Mouse (Mus musculus): ENCODE data around the gene Angptl8. TPM values are rescaled to one million over a fixed set of nuclear protein-coding genes. Genes with fewer than 3 reads are reported as not detected.
"Not testable (repeated sequence)": the region's sequence is repeated elsewhere in the genome, so short reads cannot be mapped to it uniquely, and the experiment has no call there.

The Angptl8 gene
- polyA plus RNA-seq, 1 experiment from 2014 or later, result 2.8 TPM

DNA sequence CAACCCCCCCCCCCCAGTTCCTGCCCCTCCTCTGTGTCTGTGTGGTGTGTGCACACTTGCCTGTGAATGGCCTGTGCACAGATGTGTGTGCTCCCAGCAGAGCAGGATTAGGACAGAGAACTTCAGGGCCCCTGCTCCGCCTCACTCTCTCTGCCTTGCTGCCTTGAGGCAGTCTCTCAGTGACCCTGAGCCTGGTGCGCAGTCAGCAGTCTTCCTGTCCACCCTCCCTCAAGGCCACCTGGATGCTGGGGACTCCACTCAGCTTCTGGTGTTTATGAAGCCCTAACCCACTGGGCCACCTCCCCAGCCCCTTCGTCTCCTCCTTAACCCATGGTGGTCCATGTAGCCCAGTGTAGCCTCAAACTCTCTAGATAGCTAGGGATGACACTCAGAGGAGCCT lies 32.4 kb downstream of the Angptl8 start:
- no peak overlapping the region for H3K27ac ChIP-seq (ENCODE audit: low read length)
- WGBS, result 80% methylated on average over 3 of the region's 3 CpGs
- no peak overlapping the region for H3K9ac ChIP-seq (replicated peaks; ENCODE audit: low read depth, low read length)
- no peak overlapping the region for H3K4me3 ChIP-seq (ENCODE audit: low read depth, low read length)
- no peak for ATAC-seq (ENCODE audit: insufficient number of reproducible peaks, insufficient read depth, low FRiP score, low read depth)
- H3K27me3 ChIP-seq (ENCODE audit: control insufficient read depth, insufficient read depth, low read length), result no peaks in the 10 kb centered on the region
- H3K4me1 ChIP-seq (ENCODE audit: control insufficient read depth, insufficient read depth, low read length), result 0 out of 2 replicates have a peak, but pooled peaks cover 4% of the 10 kb centered on the region
- H3K4me2 ChIP-seq (replicated peaks; ENCODE audit: low read depth, low read length), result no peak overlapping the region
- no peaks in the 10 kb centered on the region for H3K36me3 ChIP-seq (ENCODE audit: control insufficient read depth, insufficient read depth, low read length)
- H3K9me3 ChIP-seq (ENCODE audit: control insufficient read depth, low read depth, low read length), result no peaks in the 10 kb centered on the region

DNA sequence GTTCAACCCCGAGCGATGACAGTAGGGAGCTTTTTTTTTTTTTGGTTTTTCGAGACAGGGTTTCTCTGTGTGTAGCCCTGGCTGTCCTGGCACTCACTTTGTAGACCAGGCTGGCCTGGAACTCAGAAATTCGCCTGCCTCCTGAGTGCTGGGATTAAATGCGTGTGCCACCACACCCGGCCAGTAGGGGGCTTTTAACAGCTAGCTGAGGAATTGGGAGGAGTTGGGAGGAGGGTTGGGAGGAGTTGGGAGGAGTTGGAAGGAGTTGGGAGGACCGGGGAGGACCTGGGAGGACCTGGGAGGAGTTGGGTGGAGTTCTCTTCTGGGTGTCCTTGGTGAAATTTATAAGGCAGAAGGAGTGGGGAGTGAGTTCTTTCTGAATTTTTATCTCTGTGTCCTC lies 34.0 kb downstream of the Angptl8 start:
- not testable (repeated sequence) for H3K4me2 ChIP-seq (replicated peaks; ENCODE audit: low read depth, low read length); H3K9ac ChIP-seq (replicated peaks; ENCODE audit: low read depth, low read length); H3K27me3 ChIP-seq (ENCODE audit: control insufficient read depth, insufficient read depth, low read length); H3K4me1 ChIP-seq (ENCODE audit: control insufficient read depth, insufficient read depth, low read length); H3K36me3 ChIP-seq (ENCODE audit: control insufficient read depth, insufficient read depth, low read length); H3K9me3 ChIP-seq (ENCODE audit: control insufficient read depth, low read depth, low read length); H3K4me3 ChIP-seq (ENCODE audit: low read depth, low read length); H3K27ac ChIP-seq (ENCODE audit: low read length); ATAC-seq (ENCODE audit: insufficient number of reproducible peaks, insufficient read depth, low FRiP score, low read depth)
- 56% methylated on average over 7 of the region's 7 CpGs for WGBS

DNA sequence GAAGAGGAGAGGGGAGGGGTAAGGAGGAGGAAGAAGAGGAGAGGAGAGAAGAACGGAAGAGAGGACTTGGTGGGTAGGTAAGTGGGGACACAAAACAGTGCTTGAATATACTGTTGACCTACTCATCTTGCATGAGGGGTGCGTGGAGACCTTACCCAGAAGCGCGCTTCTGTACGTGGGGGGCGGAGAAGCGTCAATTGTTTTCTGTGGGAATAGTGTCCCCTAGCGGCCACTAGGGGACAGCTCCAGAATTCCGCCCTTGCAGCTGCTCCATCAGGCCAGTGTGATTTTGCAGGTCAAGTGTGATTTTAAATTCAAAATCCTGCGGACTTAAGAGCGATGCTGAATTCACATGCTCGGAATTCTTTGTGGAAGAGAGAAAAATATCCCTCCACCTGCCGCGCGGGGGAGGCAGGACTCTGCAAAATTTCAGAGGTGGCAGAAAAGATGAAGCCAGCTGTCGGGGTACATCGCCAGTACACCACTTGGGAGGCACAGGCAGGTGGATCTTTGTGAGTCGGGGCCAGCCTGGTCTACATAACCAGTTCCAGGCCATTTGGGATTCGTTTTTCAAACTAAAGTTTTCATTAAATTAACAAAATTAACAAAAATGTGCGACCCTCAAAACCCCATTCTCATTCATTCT lies 35.7 kb downstream of the Angptl8 start:
- Histone ChIP-seq H3K4me2 (replicated peaks; ENCODE audit: low read depth, low read length) (no peak overlapping the region), H3K9me3 (ENCODE audit: control insufficient read depth, low read depth, low read length) (no peaks in the 10 kb centered on the region), H3K4me3 (ENCODE audit: low read depth, low read length) (no peak overlapping the region), H3K27ac (ENCODE audit: low read length) (no peak overlapping the region), H3K9ac (replicated peaks; ENCODE audit: low read depth, low read length) (no peak overlapping the region), H3K27me3 (ENCODE audit: control insufficient read depth, insufficient read depth, low read length) (no peaks in the 10 kb centered on the region), H3K4me1 (ENCODE audit: control insufficient read depth, insufficient read depth, low read length) (0 out of 2 replicates have a peak, but pooled peaks cover 4% of the 10 kb centered on the region), H3K36me3 (ENCODE audit: control insufficient read depth, insufficient read depth, low read length) (no peaks in the 10 kb centered on the region)
- WGBS, result 13% methylated on average over 20 of the region's 20 CpGs
- no peak for ATAC-seq (ENCODE audit: insufficient number of reproducible peaks, insufficient read depth, low FRiP score, low read depth)

DNA sequence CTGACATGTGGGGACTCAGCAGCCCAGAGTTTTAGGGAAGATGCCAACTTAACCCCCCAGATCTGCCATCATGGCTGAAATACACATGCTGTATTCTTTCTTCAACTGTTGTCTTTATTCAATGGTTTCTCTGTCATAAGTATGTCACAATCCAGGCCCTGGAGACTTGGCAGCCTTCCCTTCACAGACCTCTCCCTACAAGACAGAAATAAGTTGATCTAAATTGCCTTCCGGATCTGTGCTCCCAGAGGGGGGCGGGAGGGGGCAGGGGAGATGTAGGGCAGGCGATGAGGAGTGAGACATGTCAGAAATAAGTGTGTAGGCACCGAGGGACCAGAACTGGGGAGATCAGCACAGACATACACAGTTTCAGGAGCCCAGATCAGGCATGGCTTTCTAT lies 36.9 kb downstream of the Angptl8 start:
- 55% methylated on average over 4 of the region's 4 CpGs for WGBS
- Histone ChIP-seq H3K27me3 (ENCODE audit: control insufficient read depth, insufficient read depth, low read length) (no peaks in the 10 kb centered on the region), H3K4me2 (replicated peaks; ENCODE audit: low read depth, low read length) (no peak overlapping the region), H3K9ac (replicated peaks; ENCODE audit: low read depth, low read length) (no peak overlapping the region), H3K9me3 (ENCODE audit: control insufficient read depth, low read depth, low read length) (no peaks in the 10 kb centered on the region), H3K4me1 (ENCODE audit: control insufficient read depth, insufficient read depth, low read length) (no peaks in the 10 kb centered on the region), H3K4me3 (ENCODE audit: low read depth, low read length) (no peak overlapping the region), H3K36me3 (ENCODE audit: control insufficient read depth, insufficient read depth, low read length) (no peaks in the 10 kb centered on the region), H3K27ac (ENCODE audit: low read length) (no peak overlapping the region)
- no peak for ATAC-seq (ENCODE audit: insufficient number of reproducible peaks, insufficient read depth, low FRiP score, low read depth)

DNA sequence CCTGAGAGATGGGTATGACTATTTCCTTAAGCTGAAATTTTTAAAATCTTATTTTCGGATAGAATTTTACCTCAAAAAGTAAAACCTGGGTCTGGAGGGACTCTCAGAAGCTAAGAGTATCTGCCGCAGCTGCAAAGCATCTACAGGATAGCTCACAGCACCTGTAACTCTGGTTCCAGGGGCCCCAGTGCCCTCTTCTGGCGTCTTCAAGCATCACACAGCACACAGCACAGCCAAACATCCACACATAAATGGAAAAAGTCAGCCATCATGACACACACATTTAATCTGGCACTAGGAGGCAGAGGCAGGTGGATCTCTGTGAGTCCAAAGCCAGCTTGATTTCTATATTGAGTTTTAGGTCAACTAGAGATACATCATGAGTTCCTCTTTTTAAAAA lies 41.3 kb downstream of the Angptl8 start:
- Histone ChIP-seq H3K36me3 (ENCODE audit: control insufficient read depth, insufficient read depth, low read length) (no peaks in the 10 kb centered on the region), H3K4me2 (replicated peaks; ENCODE audit: low read depth, low read length) (no peak overlapping the region), H3K9ac (replicated peaks; ENCODE audit: low read depth, low read length) (no peak overlapping the region), H3K4me3 (ENCODE audit: low read depth, low read length) (no peak overlapping the region), H3K27me3 (ENCODE audit: control insufficient read depth, insufficient read depth, low read length) (no peaks in the 10 kb centered on the region), H3K4me1 (ENCODE audit: control insufficient read depth, insufficient read depth, low read length) (no peaks in the 10 kb centered on the region), H3K9me3 (ENCODE audit: control insufficient read depth, low read depth, low read length) (no peaks in the 10 kb centered on the region), H3K27ac (ENCODE audit: low read length) (no peak overlapping the region)
- 60% methylated on average over 3 of the region's 3 CpGs for WGBS
- no peak for ATAC-seq (ENCODE audit: insufficient number of reproducible peaks, insufficient read depth, low FRiP score, low read depth)

Small RNAs within 50 kb of the gene (microRNA-seq; reads per million reads assigned to microRNA genes)
- 8.1 reads per million, percentile 17 among the genes with 10 or more reads in this experiment for gene Mir7083

Other genes starting within 250 kb of the Angptl8 start
- gene Timm29, start 242.8 kb upstream of the Angptl8 start, polyA plus RNA-seq (2014; fragmentation: Nextera tagmentation; extraction: Ambion mirVana), result 29.4 and 33.4 TPM in 2 replicates
- gene Yipf2, start 242.7 kb upstream of the Angptl8 start, polyA plus RNA-seq (2014; fragmentation: Nextera tagmentation; extraction: Ambion mirVana), result 26.9 and 27.5 TPM in 2 replicates
- 91.8 and 95.0 TPM in 2 replicates for gene Smarca4, start 219.3 kb upstream of the Angptl8 start, polyA plus RNA-seq (2014; fragmentation: Nextera tagmentation; extraction: Ambion mirVana)
- 23.8 and 26.9 TPM in 2 replicates for gene Ldlr, start 112.0 kb upstream of the Angptl8 start, polyA plus RNA-seq (2014; fragmentation: Nextera tagmentation; extraction: Ambion mirVana)
- gene Spc24, start 75.2 kb upstream of the Angptl8 start, polyA plus RNA-seq (2014; fragmentation: Nextera tagmentation; extraction: Ambion mirVana), result 111 and 120 TPM in 2 replicates
- gene Kank2, start 36.8 kb upstream of the Angptl8 start, polyA plus RNA-seq (2014; fragmentation: Nextera tagmentation; extraction: Ambion mirVana), result 10.3 and 10.4 TPM in 2 replicates
- gene Dock6, start 17.1 kb downstream of the Angptl8 start, polyA plus RNA-seq (2014; fragmentation: Nextera tagmentation; extraction: Ambion mirVana), result 39.8 and 45.1 TPM in 2 replicates
- gene Rab3d, start 82.7 kb downstream of the Angptl8 start, polyA plus RNA-seq (2014; fragmentation: Nextera tagmentation; extraction: Ambion mirVana), result 41.4 and 42.7 TPM in 2 replicates
- 4.9 and 6.3 TPM in 2 replicates for gene Ccdc159, start 92.0 kb downstream of the Angptl8 start, polyA plus RNA-seq (2014; fragmentation: Nextera tagmentation; extraction: Ambion mirVana)
- 60.7 and 62.4 TPM in 2 replicates for gene Tmem205, start 92.0 kb downstream of the Angptl8 start, polyA plus RNA-seq (2014; fragmentation: Nextera tagmentation; extraction: Ambion mirVana)
- 8.5 and 9.9 TPM in 2 replicates for gene Plppr2, start 101.5 kb downstream of the Angptl8 start, polyA plus RNA-seq (2014; fragmentation: Nextera tagmentation; extraction: Ambion mirVana)
- 8.9 and 10.4 TPM in 2 replicates for gene Swsap1, start 120.2 kb downstream of the Angptl8 start, polyA plus RNA-seq (2014; fragmentation: Nextera tagmentation; extraction: Ambion mirVana)
- 6.4 and 6.7 TPM in 2 replicates for gene Epor, start 128.0 kb downstream of the Angptl8 start, polyA plus RNA-seq (2014; fragmentation: Nextera tagmentation; extraction: Ambion mirVana)
- 4.9 and 5.5 TPM in 2 replicates for gene Rgl3, start 153.9 kb downstream of the Angptl8 start, polyA plus RNA-seq (2014; fragmentation: Nextera tagmentation; extraction: Ambion mirVana)
- 0.63 and 0.72 TPM in 2 replicates for gene Ccdc151, start 167.1 kb downstream of the Angptl8 start, polyA plus RNA-seq (2014; fragmentation: Nextera tagmentation; extraction: Ambion mirVana)
- gene Prkcsh, start 167.3 kb downstream of the Angptl8 start, polyA plus RNA-seq (2014; fragmentation: Nextera tagmentation; extraction: Ambion mirVana), result 82.8 and 91.0 TPM in 2 replicates
- gene Elavl3, start 216.5 kb downstream of the Angptl8 start, polyA plus RNA-seq (2014; fragmentation: Nextera tagmentation; extraction: Ambion mirVana), result 5.6 and 5.7 TPM in 2 replicates
- gene Gm49318, start 235.7 kb downstream of the Angptl8 start, polyA plus RNA-seq (2014; fragmentation: Nextera tagmentation; extraction: Ambion mirVana), result not detected in 2 replicates
- 11.4 and 14.5 TPM in 2 replicates for gene Zfp653, start 235.9 kb downstream of the Angptl8 start, polyA plus RNA-seq (2014; fragmentation: Nextera tagmentation; extraction: Ambion mirVana)
- 35.4 and 39.0 TPM in 2 replicates for gene Ecsit, start 249.9 kb downstream of the Angptl8 start, polyA plus RNA-seq (2014; fragmentation: Nextera tagmentation; extraction: Ambion mirVana)